Mouse (Mus musculus): ENCODE results near the gene Ccdc153.

DNA sequence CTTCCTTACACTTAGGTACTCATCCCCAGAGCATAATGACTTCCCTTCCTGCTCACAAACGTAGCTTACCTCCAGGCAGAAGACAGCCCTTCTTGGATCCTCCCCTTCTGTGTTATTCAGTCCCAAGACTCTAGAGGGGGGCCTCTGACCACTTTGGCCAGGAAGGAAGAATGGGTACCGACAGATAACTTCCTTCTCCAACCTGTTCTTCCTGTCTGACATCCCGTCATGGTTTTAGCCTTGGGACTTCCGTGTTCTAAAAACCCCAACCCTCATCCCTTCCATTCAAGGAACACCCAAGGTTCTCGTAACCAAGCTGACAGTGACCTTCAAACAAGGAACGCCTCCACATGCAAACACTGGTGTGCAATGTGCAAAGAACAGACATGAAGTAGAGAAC, 28.0 kb downstream of the Ccdc153 start, which contains the start of gene Nlrx1:
- TF ChIP-seq POLR2A (IDR thresholded peaks at IDR 0.05; ENCODE audit: extremely low read depth, insufficient read depth, low read length) (no peak), CTCF (IDR thresholded peaks at IDR 0.05; ENCODE audit: extremely low read depth, insufficient read depth, low read length) (no peak)

Data from cortical plate, adult 2 months (tissue).